Mouse (Mus musculus) limb, embryonic 15.5 days (tissue): ENCODE measurements around the gene Slc27a5. TPM values are rescaled to one million over a fixed set of nuclear protein-coding genes. Genes with fewer than 3 reads are reported as not detected.

Experiments
- ATAC-seq: fragments of 200-750 bp; cut with Nextera tagmentation; 2 replicates; pipeline ENCODE4 v1.8.0; 2017; ENCODE audit warnings: low read depth, moderate TSS enrichment; ENCODE audit not compliant: insufficient number of reproducible peaks, low FRiP score, low TSS enrichment
- H3K27ac ChIP-seq: fragments of 300-500 bp; sonication (generic); 2 replicates; pipeline ENCODE4 v1.5.1; 2015; ENCODE audit warnings: moderate library complexity, mild to moderate bottlenecking, inconsistent platforms
- H3K27me3 ChIP-seq: fragments of 300-500 bp; sonication (generic); 2 replicates; pipeline ENCODE4 v1.6.1; 2015; ENCODE audit warnings: inconsistent platforms
- H3K36me3 ChIP-seq: fragments of 300-500 bp; sonication (generic); 2 replicates; pipeline ENCODE4 v1.6.1; 2015; ENCODE audit warnings: inconsistent platforms
- H3K4me1 ChIP-seq: fragments of 300-500 bp; sonication (generic); 2 replicates; pipeline ENCODE4 v1.6.1; 2015; ENCODE audit warnings: inconsistent platforms
- H3K4me2 ChIP-seq: fragments of 300-500 bp; sonication (generic); 2 replicates; pipeline ENCODE4 v1.6.1; 2015; ENCODE audit warnings: mild to moderate bottlenecking, inconsistent platforms
- H3K4me3 ChIP-seq: fragments of 300-500 bp; sonication (generic); 2 replicates; pipeline ENCODE4 v1.5.1; 2015; ENCODE audit warnings: mild to moderate bottlenecking, inconsistent platforms
- H3K9ac ChIP-seq: fragments of 300-500 bp; sonication (generic); 2 replicates; pipeline ENCODE4 v1.6.1; 2015; ENCODE audit warnings: inconsistent platforms
- H3K9me3 ChIP-seq: fragments of 300-500 bp; sonication (generic); 2 replicates; pipeline ENCODE4 v1.6.1; 2016; ENCODE audit warnings: inconsistent platforms
- WGBS: fragments of 180-500 bp; shearing (Covaris S2); methylation state at CpG from one replicate; pipeline ENCODE4 v1.1.7; 2015; 5-methylcytosine and 5-hydroxymethylcytosine counted together
- polyA plus RNA-seq: library from polyadenylated mRNA; unstranded; fragments of >200 nt; fragmentation: Nextera tagmentation; extraction: Ambion mirVana; gene quantifications from 2 replicates; pipeline ENCODE4 v1.2.1, GENCODE M21; 2015

Slc27a5 gene
- polyA plus RNA-seq, 1 experiment from 2014 or later = 0.20 TPM

DNA sequence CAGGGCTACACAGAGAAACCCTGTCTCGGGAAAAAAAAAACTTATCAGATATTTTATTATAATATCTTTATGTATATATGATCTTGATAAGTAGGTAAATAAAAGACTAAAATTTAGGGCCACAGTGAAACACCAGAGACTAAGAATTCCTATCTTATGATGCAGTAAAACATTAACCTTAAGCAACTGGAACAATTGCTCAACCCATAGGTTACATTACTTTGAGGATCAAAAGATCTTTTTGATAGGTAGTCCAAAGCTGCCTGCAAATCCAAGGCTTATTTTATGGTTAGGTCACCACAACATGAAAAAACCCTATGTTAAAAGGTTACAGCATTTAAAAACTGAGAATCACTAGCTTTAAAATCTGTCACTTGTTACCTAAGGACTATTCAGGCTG is 3.6 kb upstream of the Slc27a5 start:
- Histone ChIP-seq H3K4me3 (no peak overlapping the region), H3K27me3 (no peaks in the 10 kb centered on the region), H3K9me3 (no peaks in the 10 kb centered on the region), H3K4me1 (0 out of 2 replicates have a peak, but pooled peaks cover 3% of the 10 kb centered on the region), H3K27ac (no peak overlapping the region), H3K4me2 (no peak overlapping the region), H3K36me3 (peaks cover 25% of the 10 kb centered on the region), H3K9ac (no peak overlapping the region)
- no peak for ATAC-seq
- WGBS = 70% methylated on average over 1 of the region's 1 CpGs

GRCm38 (mm10) chr7:12998851-12999250 is 859 bp upstream of the Slc27a5 start, which contains the start of gene Trim28:
Trim28 (plus strand) TSS chr7:12999114.
- Histone ChIP-seq H3K27ac (no peak within 1 kb of the TSS), H3K4me3 (no peak within 1 kb of the TSS), H3K27me3 (no peaks in the 10 kb centered on the region), H3K9ac (no peak within 1 kb of the TSS), H3K4me1 (no peaks in the 10 kb centered on the region), H3K9me3 (no peaks in the 10 kb centered on the region), H3K36me3 (peaks cover 2% of the 10 kb centered on the region; the same call in 1 of the 2 replicates), H3K4me2 (no peak within 1 kb of the TSS)
- 83% methylated on average over 3 of the region's 3 CpGs for whole genome bisulfite sequencing
- ATAC-seq = no peak

DNA sequence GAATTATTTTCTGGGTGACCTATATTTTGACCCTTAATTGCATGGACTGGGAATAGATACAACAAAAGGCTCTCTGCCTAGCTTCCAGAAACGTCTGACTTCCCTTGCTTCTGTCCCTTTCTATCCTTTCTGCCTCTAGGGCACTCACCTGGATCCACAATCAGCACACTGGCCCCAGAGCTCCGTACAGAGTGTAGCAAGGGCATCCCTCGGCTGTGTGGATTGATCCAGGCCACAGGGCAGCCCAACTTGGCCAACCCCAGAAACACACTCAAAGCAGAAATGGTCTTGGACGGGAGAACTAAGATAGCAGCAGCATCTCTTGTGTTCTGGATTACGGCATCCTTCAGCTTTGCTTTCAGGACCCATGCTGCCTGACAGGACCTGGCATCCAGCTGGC is 762 bp downstream of the Slc27a5 start:
- no peak overlapping the region for H3K4me3 ChIP-seq
- H3K27ac ChIP-seq = no peak overlapping the region
- H3K9me3 ChIP-seq = no peaks in the 10 kb centered on the region
- no peaks in the 10 kb centered on the region for H3K27me3 ChIP-seq
- H3K9ac ChIP-seq = no peak overlapping the region
- ATAC-seq = no peak
- H3K4me1 ChIP-seq = no peaks in the 10 kb centered on the region
- no peak overlapping the region for H3K4me2 ChIP-seq
- WGBS = 59% methylated on average over 5 of the region's 5 CpGs
- no peaks in the 10 kb centered on the region for H3K36me3 ChIP-seq

DNA sequence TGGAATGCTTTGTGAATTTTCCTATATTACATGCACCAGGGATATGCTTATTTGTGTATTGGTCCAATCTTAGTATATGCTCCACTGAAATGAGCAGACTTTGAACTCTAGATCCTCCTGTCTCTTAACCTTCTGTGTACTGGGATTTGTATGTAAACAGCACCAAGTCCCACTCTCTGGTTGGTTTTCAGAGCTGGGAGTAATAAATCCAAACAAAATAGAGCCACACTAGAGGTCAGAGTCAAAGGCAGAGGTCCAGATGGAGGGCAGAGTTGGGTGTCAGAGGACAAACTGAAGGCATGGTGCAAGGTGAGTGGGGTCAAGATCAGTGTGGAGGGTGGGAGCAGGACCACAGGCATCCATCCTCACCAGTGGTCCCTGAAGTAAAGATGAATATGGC is 2.1 kb downstream of the Slc27a5 start:
- Histone ChIP-seq H3K27ac (no peak overlapping the region), H3K27me3 (no peaks in the 10 kb centered on the region), H3K36me3 (no peaks in the 10 kb centered on the region), H3K9me3 (no peaks in the 10 kb centered on the region), H3K4me1 (no peaks in the 10 kb centered on the region), H3K9ac (no peak overlapping the region), H3K4me3 (no peak overlapping the region), H3K4me2 (no peak overlapping the region)
- no peak for ATAC-seq

GRCm38 (mm10) chr7:12993148-12993547 is 4.8 kb downstream of the Slc27a5 start:
- ATAC-seq = no peak
- Histone ChIP-seq H3K27me3 (no peaks in the 10 kb centered on the region), H3K4me3 (no peak overlapping the region), H3K4me1 (no peaks in the 10 kb centered on the region), H3K27ac (no peak overlapping the region), H3K9ac (no peak overlapping the region), H3K4me2 (no peak overlapping the region), H3K36me3 (no peaks in the 10 kb centered on the region), H3K9me3 (no peaks in the 10 kb centered on the region)
- 85% methylated on average over 10 of the region's 10 CpGs for WGBS

GRCm38 (mm10) chr7:12992222-12992621 is 5.8 kb downstream of the Slc27a5 start:
- H3K4me3 ChIP-seq = no peak overlapping the region
- H3K27ac ChIP-seq = no peak overlapping the region
- H3K36me3 ChIP-seq = no peaks in the 10 kb centered on the region
- no peak overlapping the region for H3K4me2 ChIP-seq
- no peak overlapping the region for H3K9ac ChIP-seq
- WGBS = 8% methylated on average over 3 of the region's 3 CpGs
- no peaks in the 10 kb centered on the region for H3K4me1 ChIP-seq
- H3K9me3 ChIP-seq = no peaks in the 10 kb centered on the region
- ATAC-seq = no peak
- H3K27me3 ChIP-seq = no peaks in the 10 kb centered on the region

DNA sequence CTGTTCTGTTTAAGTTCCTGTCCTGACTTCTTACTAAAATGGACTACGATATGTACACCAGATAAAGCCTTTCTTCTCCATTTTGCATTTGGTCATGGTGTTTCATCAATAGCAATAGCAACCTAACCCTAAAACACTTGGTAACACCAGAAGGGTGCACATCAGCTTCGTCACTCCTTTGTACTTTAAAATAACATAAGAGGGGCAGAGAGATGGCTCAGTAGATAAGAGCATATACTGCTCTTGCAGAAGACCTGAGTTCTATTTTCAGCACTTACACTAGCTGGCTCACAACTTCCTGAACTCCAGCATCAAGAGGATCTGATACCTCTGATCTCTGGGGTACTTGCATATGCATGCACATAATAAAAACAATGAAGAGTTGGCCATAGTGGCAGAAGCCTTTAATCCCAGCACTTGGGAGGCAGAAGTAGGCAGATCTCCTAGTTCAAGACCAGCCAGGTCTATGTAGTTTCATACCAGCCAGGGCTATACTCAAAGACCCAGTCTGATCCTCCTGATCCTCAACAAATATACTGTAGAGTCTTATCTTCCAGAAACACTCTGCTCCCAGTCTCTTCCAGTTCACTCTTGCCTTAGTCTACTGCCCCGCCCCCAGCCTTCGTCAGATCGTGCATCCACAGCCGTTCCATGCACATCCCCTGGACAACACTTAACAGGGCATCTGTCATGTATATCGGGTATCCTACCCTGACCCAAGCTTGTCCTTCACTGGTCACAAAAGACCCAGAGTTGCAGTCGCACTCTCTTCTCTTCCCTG is 10.4 kb downstream of the Slc27a5 start:
- no peaks in the 10 kb centered on the region for H3K27me3 ChIP-seq
- peaks cover under 1% of the 10 kb centered on the region; the same call in 1 of the 2 replicates for H3K36me3 ChIP-seq
- H3K4me1 ChIP-seq = no peaks in the 10 kb centered on the region
- 79% methylated on average over 8 of the region's 8 CpGs for WGBS
- H3K27ac ChIP-seq = no peak overlapping the region
- H3K9ac ChIP-seq = no peak overlapping the region
- ATAC-seq = no peak
- H3K9me3 ChIP-seq = no peaks in the 10 kb centered on the region
- no peak overlapping the region for H3K4me3 ChIP-seq
- no peak overlapping the region for H3K4me2 ChIP-seq

GRCm38 (mm10) chr7:12986906-12987305 is 11.1 kb downstream of the Slc27a5 start:
- H3K4me1 ChIP-seq = no peaks in the 10 kb centered on the region
- ATAC-seq = no peak
- H3K4me3 ChIP-seq = no peak overlapping the region
- no peaks in the 10 kb centered on the region for H3K9me3 ChIP-seq
- H3K4me2 ChIP-seq = no peak overlapping the region
- H3K36me3 ChIP-seq = peaks cover 7% of the 10 kb centered on the region
- H3K9ac ChIP-seq = no peak overlapping the region
- no peak overlapping the region for H3K27ac ChIP-seq
- H3K27me3 ChIP-seq = no peaks in the 10 kb centered on the region
- 81% methylated on average over 8 of the region's 8 CpGs for WGBS

- 65% methylated on average over 1 of the region's 1 CpGs for WGBS
- no peak for ATAC-seq
Measured at GRCm38 (mm10) chr7:12985724-12986123, 12.3 kb downstream of the Slc27a5 start.

GRCm38 (mm10) chr7:12980291-12980690 is 17.7 kb downstream of the Slc27a5 start:
- Histone ChIP-seq H3K9ac (no peak overlapping the region), H3K4me3 (no peak overlapping the region), H3K27me3 (no peaks in the 10 kb centered on the region), H3K4me1 (peaks cover 16% of the 10 kb centered on the region), H3K4me2 (no peak overlapping the region), H3K9me3 (no peaks in the 10 kb centered on the region), H3K27ac (no peak overlapping the region), H3K36me3 (peaks cover 8% of the 10 kb centered on the region)
- ATAC-seq = no peak
- 82% methylated on average over 7 of the region's 7 CpGs for WGBS

More at GRCm38 (mm10) chr7:12985724-12986123, 12.3 kb downstream of the Slc27a5 start:
- Histone ChIP-seq H3K9me3 (no peaks in the 10 kb centered on the region), H3K27ac (no peak overlapping the region), H3K27me3 (no peaks in the 10 kb centered on the region), H3K4me2 (no peak overlapping the region), H3K4me3 (no peak overlapping the region), H3K36me3 (peaks cover 8% of the 10 kb centered on the region), H3K9ac (no peak overlapping the region), H3K4me1 (no peaks in the 10 kb centered on the region)

- WGBS = 41% methylated on average over 6 of the region's 6 CpGs
- Histone ChIP-seq H3K27ac (no peak overlapping the region), H3K4me1 (peaks cover 16% of the 10 kb centered on the region), H3K36me3 (peaks cover 8% of the 10 kb centered on the region), H3K9me3 (no peaks in the 10 kb centered on the region), H3K4me2 (no peak overlapping the region), H3K27me3 (no peaks in the 10 kb centered on the region), H3K4me3 (no peak overlapping the region), H3K9ac (no peak overlapping the region)
- ATAC-seq = no peak
Measured at GRCm38 (mm10) chr7:12979776-12980175, 18.2 kb downstream of the Slc27a5 start.

DNA sequence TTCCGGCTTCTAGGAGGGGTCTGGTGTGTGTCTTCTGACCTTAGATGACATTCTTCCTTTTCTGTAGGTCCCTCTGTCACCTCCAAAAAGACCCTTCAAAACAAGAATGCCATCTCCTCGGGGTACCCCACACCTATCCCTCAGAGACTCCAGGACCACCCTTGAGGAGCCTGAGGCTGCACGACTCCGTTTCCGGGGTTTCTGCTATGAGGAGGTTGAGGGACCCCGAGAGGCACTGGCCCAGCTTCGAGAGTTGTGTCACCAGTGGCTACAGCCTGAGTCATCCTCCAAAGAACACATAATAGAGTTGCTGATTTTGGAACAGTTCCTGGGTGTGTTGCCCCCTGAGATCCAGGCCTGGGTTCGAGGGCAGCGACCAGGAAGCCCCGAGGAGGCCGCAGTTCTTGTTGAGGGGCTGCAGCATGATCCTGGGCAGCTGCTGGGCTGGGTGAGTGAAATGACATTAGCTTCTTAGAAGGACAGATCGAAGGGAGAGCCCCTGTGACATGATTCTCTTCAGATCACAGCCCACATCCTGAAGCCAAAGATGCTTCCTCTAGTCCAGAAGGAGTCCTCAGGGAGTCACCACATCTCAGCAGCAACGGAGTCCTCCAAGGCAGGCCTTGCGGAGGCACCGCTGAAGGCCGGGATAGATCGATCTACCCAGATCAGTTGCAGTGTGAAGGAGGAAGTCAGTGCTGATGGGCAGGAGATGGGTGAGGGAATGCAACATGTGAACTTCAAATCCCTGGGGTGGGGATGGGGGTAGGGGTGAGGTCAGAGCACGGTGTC is 18.9 kb downstream of the Slc27a5 start:
- 0 out of 2 replicates have a peak overlapping the region, but pooled peaks have one; percentile 64 for H3K4me3 ChIP-seq
- peaks cover 8% of the 10 kb centered on the region for H3K36me3 ChIP-seq
- no peaks in the 10 kb centered on the region for H3K27me3 ChIP-seq
- H3K4me2 ChIP-seq = peak overlapping the region; percentile 75
- H3K27ac ChIP-seq = peak overlapping the region; percentile 98; the same call in 1 of the 2 replicates
- H3K9me3 ChIP-seq = no peaks in the 10 kb centered on the region
- H3K9ac ChIP-seq = no peak overlapping the region
- H3K4me1 ChIP-seq = peaks cover 16% of the 10 kb centered on the region
- WGBS = 79% methylated on average over 18 of the region's 18 CpGs
- no peak for ATAC-seq
